Mouse (Mus musculus): ENCODE results near the gene Gm19402. TPM values are rescaled to one million over a fixed set of nuclear protein-coding genes. Genes with fewer than 3 reads are reported as not detected.

The Gm19402 gene
- polyA plus RNA-seq, 1 experiment from 2014 or later = not detected

DNA sequence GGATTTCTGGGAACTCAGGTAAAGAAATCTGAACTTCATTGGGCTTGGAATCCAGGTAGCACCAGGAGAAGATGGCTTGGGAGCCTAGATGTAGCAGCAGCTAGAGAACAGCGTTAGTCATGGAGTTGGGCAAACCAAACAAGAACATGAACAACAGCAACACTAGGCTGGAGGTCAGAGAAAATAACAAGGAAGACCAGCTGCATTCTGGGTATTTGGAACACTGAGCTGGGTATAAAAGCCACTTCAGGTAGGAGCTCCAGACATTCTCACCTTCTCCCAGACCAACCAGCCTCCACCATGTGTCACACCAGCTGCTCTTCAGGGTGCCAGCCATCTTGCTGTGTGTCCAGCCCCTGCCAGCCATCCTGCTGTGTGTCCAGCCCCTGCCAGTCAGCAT is 15.8 kb upstream of the Gm19402 start, which contains the start of gene Gm10272:
Gm10272 (plus strand) TSS at position 301 of the 400 bp plus-strand sequence.
- in situ Hi-C loops (cut with MboI; ENCODE audit: low pct_unique_long_range_greater_than_20kb) = no loop called here
- TF ChIP-seq CTCF (IDR thresholded peaks at IDR 0.05) = no peak
- DNase-seq (ENCODE audit: low read depth, low spot score) (no peak), ATAC-seq (no peak)
- H3K27me3 ChIP-seq = peaks cover 6% of the 10 kb centered on the region
- ChIA-PET CTCF (no interaction called here), POLR2A (no interaction called here)

DNA sequence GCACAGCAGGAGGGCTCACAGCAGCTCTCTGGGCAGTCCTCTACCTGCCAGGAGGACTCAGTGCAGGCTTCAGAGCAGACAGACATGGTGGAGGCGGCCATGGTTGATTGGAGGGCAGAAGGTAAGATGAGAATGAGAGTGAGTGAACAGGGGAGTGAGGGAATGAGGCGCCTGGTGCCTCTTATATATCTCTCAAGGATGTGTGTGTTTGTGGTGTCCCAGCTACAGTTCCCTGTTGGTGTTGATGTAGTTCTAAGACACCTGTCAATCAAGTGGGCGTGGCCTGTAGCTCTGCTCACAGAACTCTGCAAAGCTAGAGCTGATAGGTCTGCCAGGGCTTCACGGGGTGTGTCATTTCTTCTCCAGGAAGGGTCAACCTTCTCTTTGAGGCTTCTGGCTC is 6.6 kb upstream of the Gm19402 start, which contains the start of gene Gm9508:
Gm9508 (minus strand) TSS at position 101 of the 400 bp plus-strand sequence.
- ChIA-PET POLR2A (no interaction called here), CTCF (interaction anchor here (2.9 kb wide), 1 partner anchor 11 kb away, joined by 9 read pairs; no protein-coding TSS in a partner anchor)
- ATAC-seq (no peak), DNase-seq (ENCODE audit: low read depth, low spot score) (no peak)
- H3K27me3 ChIP-seq = peaks cover 6% of the 10 kb centered on the region
- TF ChIP-seq CTCF (IDR thresholded peaks at IDR 0.05) = no peak
- in situ Hi-C loops (cut with MboI; ENCODE audit: low pct_unique_long_range_greater_than_20kb) = no loop called here

DNA sequence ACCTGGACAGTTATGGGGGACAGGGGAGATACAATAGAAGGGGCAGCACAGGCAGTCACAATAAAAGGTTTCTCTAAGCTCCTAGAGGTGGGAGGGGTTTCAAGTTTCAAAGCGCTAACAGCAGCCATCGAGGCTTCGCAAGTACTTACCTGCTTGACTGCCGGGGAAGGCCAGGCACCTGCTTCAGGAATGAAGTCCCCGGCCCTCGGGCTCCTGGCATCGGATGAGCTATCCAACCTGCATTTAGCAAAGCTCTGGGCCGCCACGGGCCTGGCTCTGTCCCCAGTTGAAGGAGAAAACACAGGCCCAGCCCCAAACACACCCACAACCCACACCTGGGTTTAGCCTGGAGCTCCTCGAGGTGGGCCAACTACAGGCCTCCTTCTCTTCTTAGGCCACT is 3.5 kb downstream of the Gm19402 start:
- ChIA-PET CTCF (no interaction called here), POLR2A (no interaction called here)
- TF ChIP-seq CTCF (IDR thresholded peaks at IDR 0.05) = no peak
- peaks cover 27% of the 10 kb centered on the region for H3K27me3 ChIP-seq
- ATAC-seq (no peak), DNase-seq (ENCODE audit: low read depth, low spot score) (no peak)
- in situ Hi-C loops (cut with MboI; ENCODE audit: low pct_unique_long_range_greater_than_20kb) = no loop called here

DNA sequence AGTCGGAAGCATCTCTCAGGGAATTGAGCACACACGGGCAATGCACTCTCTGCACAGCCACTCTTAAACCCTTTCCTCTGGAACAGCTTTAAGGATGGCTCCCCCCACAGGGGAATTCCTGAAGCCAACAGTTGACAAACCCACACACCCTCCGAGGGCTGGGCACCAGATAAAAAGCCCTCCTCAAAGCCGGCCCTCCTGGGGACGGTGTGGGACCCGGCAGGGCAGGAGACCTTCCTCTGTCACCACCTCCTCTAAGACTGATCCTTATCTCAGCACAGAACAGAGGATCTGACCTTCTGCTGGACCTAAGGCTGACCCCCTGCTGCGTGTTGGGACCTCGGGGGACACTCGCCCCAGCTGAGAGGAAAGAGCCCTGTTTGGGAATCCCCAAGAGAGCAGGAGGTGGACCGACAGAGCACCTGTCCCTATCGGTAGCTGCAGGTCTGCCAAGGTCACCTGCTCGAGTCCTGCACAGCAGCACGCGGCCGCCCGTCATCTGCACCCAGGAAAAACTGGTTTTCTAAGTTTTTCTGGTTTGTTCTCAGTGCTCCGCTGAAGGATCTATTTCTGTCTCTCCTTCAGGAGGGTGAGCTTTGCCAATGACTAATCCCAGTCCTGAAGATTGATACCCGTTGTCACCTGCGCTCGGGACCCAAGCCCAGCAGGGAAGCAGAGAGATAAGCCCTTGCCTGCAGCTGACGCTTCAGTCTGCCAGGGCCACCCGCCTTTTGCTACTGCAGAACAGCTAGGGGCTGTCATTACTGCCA is 4.5 kb downstream of the Gm19402 start, which contains the start of gene Tspear:
Tspear (plus strand) TSS at position 675 of the 770 bp plus-strand sequence.
- no peak for ATAC-seq
- in situ Hi-C loops (cut with MboI; ENCODE audit: low pct_unique_long_range_greater_than_20kb) = no loop called here
- ChIA-PET CTCF (no interaction called here), POLR2A (interaction anchor here (0.7 kb wide), 1 partner anchor 16 kb away, joined by 3 read pairs; no protein-coding TSS in a partner anchor)
- no peak for DNase-seq (ENCODE audit: low read depth, low spot score)
- H3K27me3 ChIP-seq = peaks cover 17% of the 10 kb centered on the region
- no peak for TF ChIP-seq CTCF (IDR thresholded peaks at IDR 0.05)

DNA sequence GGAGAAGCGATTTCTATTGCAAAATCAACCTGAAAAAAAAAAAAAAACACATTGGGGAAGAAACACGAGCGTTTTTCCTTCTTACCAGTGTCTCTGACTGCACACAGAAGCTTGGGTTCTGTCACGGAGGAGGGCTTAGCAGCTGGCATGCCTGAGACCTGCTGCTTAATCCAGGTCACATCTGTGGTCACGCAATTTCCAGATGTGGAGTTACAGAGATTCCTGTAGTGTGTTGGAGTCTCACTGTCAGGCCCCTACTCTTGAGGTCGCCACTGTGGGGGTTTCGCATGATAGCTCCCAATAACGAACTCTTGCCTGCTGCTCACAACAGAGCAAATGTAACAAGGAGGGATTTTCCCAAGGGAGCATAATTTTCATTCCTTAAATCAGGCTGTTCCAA is 6.4 kb downstream of the Gm19402 start:
- no peak for TF ChIP-seq CTCF (IDR thresholded peaks at IDR 0.05)
- peaks cover 17% of the 10 kb centered on the region for H3K27me3 ChIP-seq
- in situ Hi-C loops (cut with MboI; ENCODE audit: low pct_unique_long_range_greater_than_20kb) = no loop called here
- CTCF ChIA-PET = interaction anchor here (1.1 kb wide), 1 partner anchor 17 kb away, joined by 3 read pairs; no protein-coding TSS in a partner anchor
- ATAC-seq (no peak), DNase-seq (ENCODE audit: low read depth, low spot score) (no peak)
- POLR2A ChIA-PET = interaction anchor here (0.7 kb wide), 1 partner anchor 24 kb away, joined by 3 read pairs; no protein-coding TSS in a partner anchor

DNA sequence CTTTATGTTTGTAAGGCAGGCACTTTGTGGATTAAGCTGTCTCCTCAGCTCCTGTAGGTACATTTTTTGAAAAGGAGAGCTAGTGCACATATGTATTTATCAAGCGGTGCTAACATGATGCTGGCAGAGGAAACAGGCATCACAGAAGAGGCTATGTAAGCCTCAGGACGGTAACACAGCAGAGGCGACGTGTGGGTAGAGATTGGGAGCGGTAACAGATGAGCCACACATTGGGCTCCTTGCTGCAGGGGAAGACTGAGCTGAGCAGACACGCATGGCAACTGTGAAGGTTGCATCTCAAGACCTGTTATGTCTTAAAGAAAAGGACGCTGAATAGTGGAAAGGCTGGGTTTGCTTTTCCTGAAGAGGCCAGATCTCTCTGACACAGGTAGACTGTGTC is 7.6 kb downstream of the Gm19402 start:
- ChIA-PET CTCF (no interaction called here), POLR2A (no interaction called here)
- ATAC-seq = no peak
- peaks cover 27% of the 10 kb centered on the region for H3K27me3 ChIP-seq
- DNase-seq (ENCODE audit: low read depth, low spot score) = no peak
- no peak for TF ChIP-seq CTCF (IDR thresholded peaks at IDR 0.05)
- in situ Hi-C loops (cut with MboI; ENCODE audit: low pct_unique_long_range_greater_than_20kb) = no loop called here

DNA sequence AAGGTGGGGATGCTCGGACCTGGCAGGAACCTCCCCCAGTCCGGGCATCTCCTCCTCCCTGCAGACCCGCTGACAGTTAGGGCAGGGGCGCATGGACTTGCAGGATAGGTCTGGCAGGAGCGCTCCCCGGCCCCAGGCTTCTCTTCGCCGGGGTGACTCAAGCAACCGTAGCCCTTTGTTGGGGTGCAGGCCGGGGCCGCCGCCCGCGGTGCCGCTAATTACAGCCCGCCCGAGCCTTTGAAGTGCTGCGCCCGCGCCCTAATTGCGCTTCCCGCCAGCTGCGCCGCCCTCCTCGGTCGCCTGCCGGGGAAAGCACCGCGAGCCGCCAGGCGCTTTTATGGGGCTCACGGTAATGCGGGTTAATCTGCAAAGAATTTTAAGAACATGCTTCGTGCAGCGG is 13.0 kb downstream of the Gm19402 start:
- ChIA-PET POLR2A (no interaction called here), CTCF (no interaction called here)
- DNase-seq (ENCODE audit: low read depth, low spot score) (no peak), ATAC-seq (no peak)
- peaks cover 30% of the 10 kb centered on the region for H3K27me3 ChIP-seq
- TF ChIP-seq CTCF (IDR thresholded peaks at IDR 0.05) = no peak
- in situ Hi-C loops (cut with MboI; ENCODE audit: low pct_unique_long_range_greater_than_20kb) = no loop called here

DNA sequence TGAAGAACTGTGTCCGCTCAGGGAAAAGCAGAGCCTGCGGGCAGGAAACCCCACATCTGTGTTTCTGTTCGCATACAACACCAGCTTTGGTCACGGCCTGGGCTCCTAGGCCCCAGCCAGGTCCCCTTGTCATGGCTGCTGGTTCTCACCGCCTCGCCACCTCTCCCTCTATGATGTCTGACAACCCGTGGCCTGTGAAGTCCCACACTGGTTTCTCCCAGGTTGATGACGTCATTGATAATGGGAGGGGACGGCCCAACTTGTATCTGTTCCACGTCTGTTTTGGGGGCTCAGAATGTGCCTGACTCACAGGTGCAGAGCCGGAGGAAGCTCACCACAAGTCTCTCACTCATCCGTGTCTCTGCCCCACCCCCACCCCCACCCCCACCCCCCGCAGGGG is 16.8 kb downstream of the Gm19402 start:
- TF ChIP-seq CTCF (IDR thresholded peaks at IDR 0.05) = no peak
- CTCF ChIA-PET = no interaction called here
- POLR2A ChIA-PET = no interaction called here
- peaks cover 24% of the 10 kb centered on the region for H3K27me3 ChIP-seq
- DNase-seq (ENCODE audit: low read depth, low spot score) (no peak), ATAC-seq (no peak)
- in situ Hi-C loops (cut with MboI; ENCODE audit: low pct_unique_long_range_greater_than_20kb) = no loop called here

DNA sequence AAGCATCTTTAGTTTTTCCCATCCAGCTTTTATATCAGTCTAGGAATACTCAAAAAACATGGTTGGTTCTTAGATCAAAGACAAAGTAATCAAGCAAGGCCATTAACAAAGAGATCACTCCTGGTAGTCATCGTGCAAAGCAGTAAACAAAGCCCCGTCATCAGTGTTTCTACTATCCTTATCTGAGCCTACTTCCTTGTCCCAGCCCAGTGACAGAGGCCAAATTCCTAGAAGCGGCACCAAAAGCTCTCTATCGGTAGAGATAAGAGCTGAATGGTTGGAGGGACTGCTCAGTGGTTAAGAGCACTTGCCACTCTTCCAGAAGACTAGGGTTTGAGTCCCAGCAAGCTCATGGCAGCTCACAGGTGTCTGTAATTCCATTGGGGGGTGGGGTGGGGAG is 19.0 kb downstream of the Gm19402 start:
- DNase-seq (ENCODE audit: low read depth, low spot score) = no peak
- H3K27me3 ChIP-seq = peaks cover 3% of the 10 kb centered on the region
- POLR2A ChIA-PET = no interaction called here
- ATAC-seq = no peak
- TF ChIP-seq CTCF (IDR thresholded peaks at IDR 0.05) = no peak
- CTCF ChIA-PET = no interaction called here
- in situ Hi-C loops (cut with MboI; ENCODE audit: low pct_unique_long_range_greater_than_20kb) = no loop called here

DNA sequence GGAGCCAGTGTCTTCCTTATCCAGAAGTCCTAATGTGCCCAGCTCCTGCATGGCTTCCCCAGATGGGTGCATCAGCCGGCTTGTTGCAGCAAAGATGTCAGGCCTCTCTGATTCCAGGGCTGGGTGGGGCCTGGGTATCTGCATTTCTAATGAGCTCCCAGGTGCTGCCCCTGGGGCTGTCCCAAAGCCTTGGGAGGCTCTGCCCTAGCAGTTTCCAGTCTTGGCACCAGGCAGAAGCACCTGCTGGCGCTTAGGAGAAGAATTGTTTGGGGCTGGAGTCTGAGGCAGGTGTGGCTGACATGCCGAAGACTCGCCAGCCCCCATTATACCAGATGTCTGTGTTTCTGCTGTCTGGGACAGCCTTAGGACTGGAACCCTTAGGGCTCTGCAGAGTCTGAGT is 19.8 kb downstream of the Gm19402 start:
- TF ChIP-seq CTCF (IDR thresholded peaks at IDR 0.05) = no peak
- POLR2A ChIA-PET = interaction anchor here (0.6 kb wide), 1 partner anchor 15 kb away, joined by 3 read pairs; no protein-coding TSS in a partner anchor
- peaks cover 3% of the 10 kb centered on the region for H3K27me3 ChIP-seq
- in situ Hi-C loops (cut with MboI; ENCODE audit: low pct_unique_long_range_greater_than_20kb) = no loop called here
- CTCF ChIA-PET = no interaction called here
- no peak for ATAC-seq
- DNase-seq (ENCODE audit: low read depth, low spot score) = no peak

DNA sequence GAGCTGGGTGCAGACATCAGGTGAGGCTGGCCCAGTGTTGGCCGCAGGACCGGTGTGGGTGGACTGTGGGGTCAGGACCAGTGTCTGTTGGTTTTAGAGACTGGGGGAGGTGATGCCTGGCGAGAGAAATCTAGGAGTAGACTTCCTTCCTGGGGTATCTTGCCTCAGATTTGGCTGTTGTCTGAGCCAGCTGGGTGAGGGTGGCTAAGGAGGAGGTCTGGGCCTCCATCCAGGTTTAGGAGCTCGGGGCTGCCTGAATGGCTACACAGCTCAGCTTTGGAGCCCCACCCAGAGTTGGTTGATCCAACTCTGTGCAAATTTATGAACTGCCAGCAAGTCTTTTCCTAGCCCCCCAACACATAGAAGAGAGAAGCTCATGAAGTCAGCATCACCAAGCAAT is 23.2 kb downstream of the Gm19402 start:
- no peaks in the 10 kb centered on the region for H3K27me3 ChIP-seq
- TF ChIP-seq CTCF (IDR thresholded peaks at IDR 0.05) = no peak
- CTCF ChIA-PET = interaction anchor here (0.7 to 0.8 kb wide), 2 partner anchors 17 to 40 kb away, joined by 3 read pairs; no protein-coding TSS in a partner anchor
- ATAC-seq (no peak), DNase-seq (ENCODE audit: low read depth, low spot score) (no peak)
- in situ Hi-C loops (cut with MboI; ENCODE audit: low pct_unique_long_range_greater_than_20kb) = no loop called here
- POLR2A ChIA-PET = no interaction called here
